Comparison of ENCODE assay signal across 8 mouse cellular contexts in genomic region chr4:138303742-138304141, GRCm38 (mm10). TPM values are rescaled to one million over a fixed set of nuclear protein-coding genes. Genes with fewer than 3 reads are reported as not detected.
DNase-seq lines count a peak whose midpoint lies in the region; ATAC-seq and TF ChIP-seq lines count a peak whose summit lies in the region.

No protein-coding gene starts in this region.

- H3K4me3 ChIP-seq in lung, postnatal 0 days (ENCODE audit: low read depth, low read length): peak overlapping the region; percentile 46
- peak overlapping the region; percentile 60 for H3K4me3 ChIP-seq in embryonic fibroblast, embryonic 13.5 days (ENCODE audit: insufficient read depth, low read length)
- H3K4me3 ChIP-seq in limb, embryonic 11.5 days (ENCODE audit: low read depth, low read length): peak overlapping the region; percentile 86
- H3K4me3 ChIP-seq in neural tube, embryonic 14.5 days (ENCODE audit: low read depth, low read length): peak overlapping the region; percentile 91

- H3K27ac ChIP-seq in lung, postnatal 0 days (ENCODE audit: low read length): no peak overlapping the region
- H3K27ac ChIP-seq in embryonic fibroblast, embryonic 13.5 days (ENCODE audit: insufficient read depth, low read length): no peak overlapping the region
- H3K27ac ChIP-seq in limb, embryonic 11.5 days (replicated peaks; ENCODE audit: low read depth, low read length): no peak overlapping the region
- peak overlapping the region; percentile 82 for H3K27ac ChIP-seq in neural tube, embryonic 14.5 days (ENCODE audit: low read depth, low read length)

- no peaks in the 10 kb centered on the region for H3K9me3 ChIP-seq in lung, postnatal 0 days (ENCODE audit: low read length)
- H3K9me3 ChIP-seq in limb, embryonic 11.5 days (ENCODE audit: control insufficient read depth, low read length): no peaks in the 10 kb centered on the region
- no peaks in the 10 kb centered on the region for H3K9me3 ChIP-seq in neural tube, embryonic 14.5 days (ENCODE audit: control insufficient read depth, low read length)

- no peaks in the 10 kb centered on the region for H3K27me3 ChIP-seq in lung, postnatal 0 days (replicated peaks; ENCODE audit: insufficient read depth, low read length)
- H3K27me3 ChIP-seq in limb, embryonic 11.5 days (ENCODE audit: control insufficient read depth, insufficient read depth, low read length): no peaks in the 10 kb centered on the region
- H3K27me3 ChIP-seq in neural tube, embryonic 14.5 days (ENCODE audit: control insufficient read depth, insufficient read depth, low read length): no peaks in the 10 kb centered on the region

- H3K4me2 ChIP-seq in lung, postnatal 0 days (replicated peaks; ENCODE audit: low read depth, low read length): peak overlapping the region; percentile 85
- peak overlapping the region; percentile 77 for H3K4me2 ChIP-seq in limb, embryonic 11.5 days (ENCODE audit: low read depth, severe bottlenecking)
- peak overlapping the region; percentile 82 for H3K4me2 ChIP-seq in neural tube, embryonic 14.5 days (ENCODE audit: low read depth, low read length)

- TF ChIP-seq CTCF in lung, postnatal 0 days (IDR thresholded peaks at IDR 0.05): no peak
- no peak for TF ChIP-seq CTCF in embryonic fibroblast, embryonic 13.5 days (IDR thresholded peaks at IDR 0.05; ENCODE audit: borderline replicate concordance, insufficient read depth, low read length)

- no peaks in the 10 kb centered on the region for H3K36me3 ChIP-seq in lung, postnatal 0 days (ENCODE audit: insufficient read depth, low read length)
- H3K36me3 ChIP-seq in limb, embryonic 11.5 days (ENCODE audit: control insufficient read depth, insufficient read depth, low read length): peaks cover 2% of the 10 kb centered on the region; the same call in 1 of the 2 replicates
- no peaks in the 10 kb centered on the region for H3K36me3 ChIP-seq in neural tube, embryonic 14.5 days (ENCODE audit: control insufficient read depth, insufficient read depth, low read length)

- TF ChIP-seq EP300 in lung, postnatal 0 days (IDR thresholded peaks at IDR 0.05): no peak

- H3K4me1 ChIP-seq in lung, postnatal 0 days (ENCODE audit: insufficient read depth, low read depth, low read length): peaks cover 14% of the 10 kb centered on the region; the same call in 1 of the 2 replicates
- peaks cover 3% of the 10 kb centered on the region for H3K4me1 ChIP-seq in embryonic fibroblast, embryonic 13.5 days (ENCODE audit: control insufficient read depth, insufficient read depth, low read length)
- H3K4me1 ChIP-seq in limb, embryonic 11.5 days (ENCODE audit: control insufficient read depth, insufficient read depth, low read length): peaks cover 10% of the 10 kb centered on the region
- peaks cover 16% of the 10 kb centered on the region for H3K4me1 ChIP-seq in neural tube, embryonic 14.5 days (ENCODE audit: control insufficient read depth, insufficient read depth, low read length)

- DNase-seq in lung, postnatal 0 days (ENCODE audit: low spot score): no peak
- no peak for DNase-seq in lung, adult 18-20 months
- DNase-seq in limb, embryonic 11.5 days (ENCODE audit: low spot score): no peak
- no peak for DNase-seq in right cerebral cortex, adult 18-20 months
- DNase-seq in layer of hippocampus, adult 9-11 months: no peak

- WGBS in lung, postnatal 0 days: 6% methylated on average over 18 of the region's 18 CpGs
- 16% methylated on average over 18 of the region's 18 CpGs for WGBS in limb, embryonic 11.5 days
- 18% methylated on average over 18 of the region's 18 CpGs for WGBS in neural tube, embryonic 14.5 days

- ATAC-seq in lung, postnatal 0 days: no peak
- no peak for ATAC-seq in limb, embryonic 11.5 days (ENCODE audit: insufficient number of reproducible peaks, low FRiP score, low TSS enrichment, low read depth)
- no peak for ATAC-seq in neural tube, embryonic 14.5 days (ENCODE audit: low read depth)
- no peak for ATAC-seq in activated CD4-positive, CD25-positive, alpha-beta regulatory T cell, adult 4 months

- TF ChIP-seq POLR2A in embryonic fibroblast, embryonic 13.5 days (IDR thresholded peaks at IDR 0.05; ENCODE audit: low read depth, low read length): no peak

- H3K9ac ChIP-seq in lung, postnatal 0 days (replicated peaks; ENCODE audit: low read depth): peak overlapping the region; percentile 50
- peak overlapping the region; percentile 81 for H3K9ac ChIP-seq in limb, embryonic 11.5 days (ENCODE audit: low read length)
- peak overlapping the region; percentile 63 for H3K9ac ChIP-seq in neural tube, embryonic 14.5 days (replicated peaks; ENCODE audit: low read depth, low read length)

RNA-seq across cellular contexts. Expression of gene Ddost, which starts 0.8 kb away (rescaled TPM):
- 184 and 195 TPM in 2 replicates for polyA plus RNA-seq in lung, postnatal 0 days (2015; fragmentation: Nextera tagmentation; extraction: Ambion mirVana)
- polyA plus RNA-seq in embryonic fibroblast, embryonic 13.5 days (2011; ENCODE audit: insufficient read length, low read depth, missing spikeins): 191 and 221 TPM in 2 replicates
- polyA plus RNA-seq in limb, embryonic 11.5 days (2014; fragmentation: Nextera tagmentation; extraction: Ambion mirVana): 258 and 272 TPM in 2 replicates
- 190 and 208 TPM in 2 replicates for polyA plus RNA-seq in neural tube, embryonic 14.5 days (2014; fragmentation: Nextera tagmentation; extraction: Ambion mirVana)
- 100 to 1,000 TPM in 1 of 2 experiments, 10 to 100 TPM in 1; 91.1 to 119 TPM for polyA plus RNA-seq in activated CD4-positive, CD25-positive, alpha-beta regulatory T cell, adult 4 months (2017; shearing (Covaris generic))

RNA-seq across cellular contexts. Expression of gene Pink1, which starts 22.4 kb away (rescaled TPM):
- 129 and 144 TPM in 2 replicates for polyA plus RNA-seq in lung, postnatal 0 days (2015; fragmentation: Nextera tagmentation; extraction: Ambion mirVana)
- 17.5 and 19.1 TPM in 2 replicates for polyA plus RNA-seq in embryonic fibroblast, embryonic 13.5 days (2011; ENCODE audit: insufficient read length, low read depth, missing spikeins)
- polyA plus RNA-seq in limb, embryonic 11.5 days (2014; fragmentation: Nextera tagmentation; extraction: Ambion mirVana): 17.8 and 18.5 TPM in 2 replicates
- 49.0 and 67.6 TPM in 2 replicates for polyA plus RNA-seq in neural tube, embryonic 14.5 days (2014; fragmentation: Nextera tagmentation; extraction: Ambion mirVana)
- polyA plus RNA-seq in activated CD4-positive, CD25-positive, alpha-beta regulatory T cell, adult 4 months (2017; shearing (Covaris generic)): 10 to 100 TPM in 1 of 2 experiments, 1 to 10 TPM in 1; 5.6 to 15.3 TPM

RNA-seq across cellular contexts. Expression of gene Kif17, which starts 53.5 kb away (rescaled TPM):
- polyA plus RNA-seq in lung, postnatal 0 days (2015; fragmentation: Nextera tagmentation; extraction: Ambion mirVana): 0.37 and 1.1 TPM in 2 replicates
- 0.51 TPM in 1 of 2 replicates, not detected in the other for polyA plus RNA-seq in embryonic fibroblast, embryonic 13.5 days (2011; ENCODE audit: insufficient read length, low read depth, missing spikeins)
- polyA plus RNA-seq in limb, embryonic 11.5 days (2014; fragmentation: Nextera tagmentation; extraction: Ambion mirVana): 0.68 and 0.70 TPM in 2 replicates
- polyA plus RNA-seq in neural tube, embryonic 14.5 days (2014; fragmentation: Nextera tagmentation; extraction: Ambion mirVana): 3.7 and 4.3 TPM in 2 replicates
- polyA plus RNA-seq in activated CD4-positive, CD25-positive, alpha-beta regulatory T cell, adult 4 months (2017; shearing (Covaris generic)): not detected

RNA-seq across cellular contexts. Expression of gene Sh2d5, which starts 53.5 kb away (rescaled TPM):
- polyA plus RNA-seq in lung, postnatal 0 days (2015; fragmentation: Nextera tagmentation; extraction: Ambion mirVana): 0.14 and 0.18 TPM in 2 replicates
- 0.42 and 0.68 TPM in 2 replicates for polyA plus RNA-seq in embryonic fibroblast, embryonic 13.5 days (2011; ENCODE audit: insufficient read length, low read depth, missing spikeins)
- polyA plus RNA-seq in limb, embryonic 11.5 days (2014; fragmentation: Nextera tagmentation; extraction: Ambion mirVana): 1.3 and 1.4 TPM in 2 replicates
- polyA plus RNA-seq in neural tube, embryonic 14.5 days (2014; fragmentation: Nextera tagmentation; extraction: Ambion mirVana): 12.8 and 14.8 TPM in 2 replicates
- polyA plus RNA-seq in activated CD4-positive, CD25-positive, alpha-beta regulatory T cell, adult 4 months (2017; shearing (Covaris generic)): under 1 TPM in 1 of 2 experiments, not detected in 1; 0.17 TPM
